ENCODE assay signal across 8 mouse cellular contexts in genomic region chr19:5923990-5924712, GRCm38 (mm10). TPM values are rescaled to one million over a fixed set of nuclear protein-coding genes. Genes with fewer than 3 reads are reported as not detected.
DNase-seq lines count a peak whose midpoint lies in the region; ATAC-seq lines count a peak whose summit lies in the region.

No protein-coding gene starts in this region.

- peak overlapping the region; percentile 50 for H3K4me3 ChIP-seq in hindbrain, embryonic 11.5 days (ENCODE audit: low read depth, low read length)

- H3K27ac ChIP-seq in hindbrain, embryonic 11.5 days (ENCODE audit: low read depth, low read length), result no peak overlapping the region

- no peaks in the 10 kb centered on the region for H3K9me3 ChIP-seq in hindbrain, embryonic 11.5 days (ENCODE audit: control insufficient read depth, low read length)

- H3K4me2 ChIP-seq in hindbrain, embryonic 11.5 days (replicated peaks; ENCODE audit: low read depth, low read length), result peak overlapping the region; percentile 95

- H3K36me3 ChIP-seq in hindbrain, embryonic 11.5 days (ENCODE audit: control insufficient read depth, insufficient read depth, low read length), result no peaks in the 10 kb centered on the region

- H3K9ac ChIP-seq in hindbrain, embryonic 11.5 days (ENCODE audit: low read depth, low read length), result peak overlapping the region; percentile 19

- H3K4me1 ChIP-seq in hindbrain, embryonic 11.5 days (replicated peaks; ENCODE audit: control insufficient read depth, insufficient read depth, low read length), result no peaks in the 10 kb centered on the region; the same call in 1 of the 2 replicates

- peak; percentile 97 for DNase-seq in NIH3T3 (ENCODE audit: low read depth)
- peak; percentile 83 for DNase-seq in cerebellum, adult 9-11 months
- peak; percentile 56 to 96 for DNase-seq in frontal cortex, adult 2 months (ENCODE audit: extremely low spot score in 1 of 2, low spot score in 1 of 2)
- DNase-seq in hindbrain, embryonic 11.5 days (ENCODE audit: low spot score), result peak; percentile 98
- DNase-seq in layer of hippocampus, postnatal 10 days (ENCODE audit: low spot score in 2 of 2), result peak; percentile 94 to 96
- peak; percentile 97 for DNase-seq in lung, postnatal 10 days
- DNase-seq in ovary, postnatal 14 days (ENCODE audit: low spot score), result peak; percentile 88
- peak; percentile 95 for DNase-seq in thymus, postnatal 14 days

- H3K27me3 ChIP-seq in hindbrain, embryonic 11.5 days (ENCODE audit: control insufficient read depth, insufficient read depth, low read length), result peaks cover 6% of the 10 kb centered on the region

- WGBS in hindbrain, embryonic 11.5 days, result under 1% methylated on average over 37 of the region's 38 CpGs

- ATAC-seq in hindbrain, embryonic 11.5 days (ENCODE audit: low FRiP score), result peak; percentile 82

RNA-seq across cellular contexts. Expression of gene Cdc42ep2, which starts 0.5 kb away (rescaled TPM):
- polyA plus RNA-seq in frontal cortex, adult 2 months (2012; rRNA removed), result 7.7 and 9.1 TPM in 2 replicates
- polyA plus RNA-seq in hindbrain, embryonic 11.5 days (2014; fragmentation: Nextera tagmentation; extraction: Ambion mirVana), result 3.4 TPM in 2 replicates
- 1 to 10 TPM; 5.2 to 5.7 TPM for total RNA-seq in layer of hippocampus, postnatal 10 days (2021)

RNA-seq across cellular contexts. Expression of gene Dpf2, which starts 11.3 kb away (rescaled TPM):
- polyA plus RNA-seq in frontal cortex, adult 2 months (2012; rRNA removed), result 106 and 118 TPM in 2 replicates
- polyA plus RNA-seq in hindbrain, embryonic 11.5 days (2014; fragmentation: Nextera tagmentation; extraction: Ambion mirVana), result 154 and 171 TPM in 2 replicates
- total RNA-seq in layer of hippocampus, postnatal 10 days (2021), result 10 to 100 TPM; 76.0 to 79.9 TPM

RNA-seq across cellular contexts. Expression of gene Tigd3, which starts 30.2 kb away (rescaled TPM):
- polyA plus RNA-seq in frontal cortex, adult 2 months (2012; rRNA removed), result 4.6 and 4.9 TPM in 2 replicates
- 7.0 and 7.5 TPM in 2 replicates for polyA plus RNA-seq in hindbrain, embryonic 11.5 days (2014; fragmentation: Nextera tagmentation; extraction: Ambion mirVana)
- total RNA-seq in layer of hippocampus, postnatal 10 days (2021), result 1 to 10 TPM; 4.4 to 5.5 TPM

RNA-seq across cellular contexts. Expression of gene Pola2, which starts 39.9 kb away (rescaled TPM):
- polyA plus RNA-seq in frontal cortex, adult 2 months (2012; rRNA removed), result 14.2 and 14.3 TPM in 2 replicates
- 67.7 and 68.3 TPM in 2 replicates for polyA plus RNA-seq in hindbrain, embryonic 11.5 days (2014; fragmentation: Nextera tagmentation; extraction: Ambion mirVana)
- 10 to 100 TPM in 1 of 2 experiments, 1 to 10 TPM in 1; 10.0 to 10.1 TPM for total RNA-seq in layer of hippocampus, postnatal 10 days (2021)

RNA-seq across cellular contexts. Expression of gene Slc25a45, which starts 46.5 kb away (rescaled TPM):
- 7.8 and 8.7 TPM in 2 replicates for polyA plus RNA-seq in frontal cortex, adult 2 months (2012; rRNA removed)
- polyA plus RNA-seq in hindbrain, embryonic 11.5 days (2014; fragmentation: Nextera tagmentation; extraction: Ambion mirVana), result 1.0 and 1.1 TPM in 2 replicates
- 1 to 10 TPM; 2.1 to 3.6 TPM for total RNA-seq in layer of hippocampus, postnatal 10 days (2021)
